10 mouse cellular contexts compared by ENCODE assay signal in genomic region chr1:154065336-154066329, GRCm38 (mm10).
DNase-seq lines count a peak whose midpoint lies in the region; ATAC-seq lines count a peak whose summit lies in the region.
"Had no signal": no experiment of that assay in that cellular context is flagged by ENCODE, and none has a peak within 500 bp of the region (broad histone marks: within the 10 kb centered on the region; RNA-seq: fewer than 3 reads in every experiment).

No protein-coding gene starts in this region.

- intact Hi-C loops in left cerebral cortex, postnatal 10 days (cut with DNase I), result no loop called here
- intact Hi-C loops in heart, postnatal 25 days (cut with DNase I), result no loop called here

- H3K27me3 ChIP-seq in forebrain, embryonic 12.5 days, result no peaks in the 10 kb centered on the region

- peak; percentile 4 to 80 for DNase-seq in left cerebral cortex, postnatal 10 days (ENCODE audit: extremely low spot score in 1 of 2, low spot score in 2 of 2)
- no peak for DNase-seq in left cerebral cortex, adult 11 months (ENCODE audit: low spot score)
- DNase-seq in brain, adult 2 months (ENCODE audit: low read depth, low spot score), result peak; percentile 63
- DNase-seq in heart, postnatal 25 days (ENCODE audit: low spot score), result peak; percentile 66
- DNase-seq in lung, postnatal 4 days, result peak; percentile 24 to 54
- DNase-seq in spleen, adult 18-20 months, result no peak
- no peak for DNase-seq in retina, embryonic 14.5 days (ENCODE audit: low spot score)

- 82% methylated on average over 18 of the region's 18 CpGs for WGBS in forebrain, embryonic 12.5 days

- H3K9ac ChIP-seq in forebrain, embryonic 12.5 days, result no peak overlapping the region

- no peaks in the 10 kb centered on the region for H3K9me3 ChIP-seq in forebrain, embryonic 12.5 days

- no peaks in the 10 kb centered on the region for H3K36me3 ChIP-seq in forebrain, embryonic 12.5 days (replicated peaks)

- ATAC-seq in forebrain, embryonic 12.5 days (ENCODE audit: low FRiP score), result no peak
- ATAC-seq: intestine, embryonic 16.5 days had no signal

- no peak overlapping the region for H3K27ac ChIP-seq in forebrain, embryonic 12.5 days

- no peaks in the 10 kb centered on the region for H3K4me1 ChIP-seq in forebrain, embryonic 12.5 days

- no peak overlapping the region for H3K4me2 ChIP-seq in forebrain, embryonic 12.5 days

- H3K4me3 ChIP-seq in forebrain, embryonic 12.5 days (replicated peaks), result no peak overlapping the region
- H3K4me3 ChIP-seq: megakaryocyte, embryonic 14.5 days had no signal

Comparison
In these comparisons a context has a peak if more than half of its experiments do, and no peak if none do; other contexts are left out.
1. DNase-seq: peak in left cerebral cortex, postnatal 10 days (2 of 2), brain, adult 2 months (single experiment), heart, postnatal 25 days (single experiment) and lung, postnatal 4 days (2 of 2); none in left cerebral cortex, adult 11 months (single experiment), spleen, adult 18-20 months (0 of 2) and retina, embryonic 14.5 days (single experiment).